Mouse (Mus musculus) megakaryocyte progenitor cell, adult 5-6 weeks (primary cell): ENCODE measurements around the gene Gm906. TPM values are rescaled to one million over a fixed set of nuclear protein-coding genes. Genes with fewer than 3 reads are reported as not detected.
"Not testable (repeated sequence)": the region's sequence is repeated elsewhere in the genome, so short reads cannot be mapped to it uniquely, and the experiment has no call there.

Experiments used
- ATAC-seq: replicated peaks from 2 replicates; pipeline ENCODE4 v1.8.0; 2016; ENCODE audit warnings: mild to moderate bottlenecking, moderate TSS enrichment, inconsistent platforms; ENCODE audit not compliant: poor library complexity
- total RNA-seq, 2 experiments: library from RNA; stranded (forward) in 1 of 2; stranded (reverse) in 1 of 2; fragments of 157-497, 149-512 nt in 1 of 2; fragments of 200-1000 nt in 1 of 2; gene quantifications; 2 replicates each; pipeline versions ENCODE4 v1.2.3 to v1.2.4; 2015 to 2017

Gm906 gene
- total RNA-seq (2015) = not detected in 2 replicates
- not detected in 2 replicates for total RNA-seq (2017)

DNA sequence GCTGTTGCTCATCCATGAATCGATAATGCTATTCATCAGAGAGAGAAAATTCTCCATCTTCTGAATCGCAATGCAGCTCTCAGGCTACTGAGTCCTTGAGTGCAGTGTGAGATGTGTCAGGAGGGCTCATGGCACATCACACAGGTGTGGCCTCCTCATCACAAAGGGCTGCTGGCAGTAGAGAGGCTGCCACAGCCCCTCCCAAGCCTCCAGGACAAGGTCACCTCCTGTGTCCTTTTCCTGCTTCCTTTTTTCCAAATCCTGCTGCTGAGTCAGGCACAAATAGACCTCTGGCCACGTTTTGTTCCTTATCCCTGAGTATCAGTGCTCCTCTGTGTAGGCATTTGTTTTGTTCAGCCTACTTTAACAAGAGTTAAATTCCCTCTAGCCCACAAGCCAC is at the start of gene Gm906:
Gene Gm906 (minus strand): TSS at position 101 of the 400 bp plus-strand sequence.
- not testable (repeated sequence) for ATAC-seq

GRCm38 (mm10) chr13:50283308-50283707 is 33.2 kb upstream of the Gm906 start:
- not testable (repeated sequence) for ATAC-seq

GRCm38 (mm10) chr13:50236487-50236886 is 13.6 kb downstream of the Gm906 start:
- ATAC-seq = no peak

GRCm38 (mm10) chr13:50211842-50212241 is 38.3 kb downstream of the Gm906 start:
- ATAC-seq = not testable (repeated sequence)

DNA sequence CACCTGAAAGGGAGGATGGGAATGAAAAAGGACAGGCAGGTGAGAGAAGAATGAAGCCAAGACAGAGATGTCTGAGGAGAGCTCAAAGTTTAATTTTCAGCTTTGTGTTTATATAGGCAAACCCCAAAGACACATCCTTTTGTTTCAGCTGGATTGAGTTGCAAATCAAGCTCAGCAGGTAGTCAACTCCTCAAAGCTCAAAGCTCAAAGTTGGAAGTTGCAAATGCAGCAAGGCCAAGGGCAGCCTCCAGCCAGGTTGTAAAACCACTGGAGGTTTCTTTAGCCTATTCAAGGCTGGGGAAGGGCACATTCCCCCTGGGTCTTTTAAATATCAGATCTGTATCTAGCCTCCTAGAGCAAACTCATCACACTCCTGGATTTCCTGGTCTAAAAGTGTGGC is 39.9 kb downstream of the Gm906 start:
- not testable (repeated sequence) for ATAC-seq

DNA sequence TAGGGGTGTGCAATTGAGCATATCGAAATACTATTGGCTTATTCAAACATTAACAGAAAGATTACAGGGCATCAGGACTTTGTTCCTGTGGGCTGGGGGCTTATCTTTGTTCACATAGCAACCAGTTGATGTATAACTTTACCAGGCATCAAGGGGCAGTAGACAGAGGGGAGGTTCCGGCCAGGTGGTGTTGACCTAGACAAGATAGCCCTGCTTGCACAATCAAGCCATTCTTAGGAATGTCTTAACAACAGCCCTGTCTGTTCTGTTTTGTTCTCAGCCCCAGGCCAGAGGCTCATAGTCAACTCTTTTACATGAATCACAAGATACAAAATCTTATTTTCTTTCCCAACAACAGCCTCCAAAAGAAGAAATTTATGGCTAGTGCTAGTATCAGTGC is 40.5 kb downstream of the Gm906 start:
- not testable (repeated sequence) for ATAC-seq

- ATAC-seq = no peak
These were observed 42.1 kb downstream of the Gm906 start for GRCm38 (mm10) chr13:50207966-50208365.

DNA sequence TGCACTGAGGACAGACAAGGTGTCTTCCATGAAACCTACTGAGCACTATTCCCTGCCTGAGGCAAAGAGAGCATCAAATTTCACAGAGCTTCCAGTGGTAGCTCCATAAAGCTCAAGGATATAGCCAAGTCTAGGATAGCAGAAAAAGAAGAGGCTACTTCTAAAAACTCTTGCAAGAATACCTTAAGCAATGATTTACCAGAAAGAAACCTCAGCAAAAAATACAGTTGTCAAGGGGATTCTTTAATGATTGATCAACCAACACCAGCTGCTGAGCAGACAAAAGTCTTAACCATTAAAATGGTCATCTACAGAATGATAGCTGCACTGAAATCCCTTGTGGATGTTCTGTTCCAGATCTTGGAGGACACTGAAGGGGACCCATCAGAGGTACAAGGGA is 53.3 kb downstream of the Gm906 start:
- ATAC-seq = not testable (repeated sequence)

Other genes starting within 250 kb of the Gm906 start
- gene Fbxw17, start 167.6 kb upstream of the Gm906 start, total RNA-seq (2015) = 9.7 and 12.2 TPM in 2 replicates
- gene Fbxw17, start 167.6 kb upstream of the Gm906 start, total RNA-seq (2017) = 7.7 and 13.1 TPM in 2 replicates
- not detected in 2 replicates for gene Gm47429, start 193.6 kb upstream of the Gm906 start, total RNA-seq (2015)
- not detected in 2 replicates for gene Gm47429, start 193.6 kb upstream of the Gm906 start, total RNA-seq (2017)
- gene Nutm2, start 217.0 kb upstream of the Gm906 start, total RNA-seq (2015) = not detected in 2 replicates
- not detected in 2 replicates for gene Nutm2, start 217.0 kb upstream of the Gm906 start, total RNA-seq (2017)